Mouse (Mus musculus) kidney, embryonic 16.5 days (tissue): ENCODE measurements around the gene Hs6st2. TPM values are rescaled to one million over a fixed set of nuclear protein-coding genes. Genes with fewer than 3 reads are reported as not detected.

Source experiments
- ATAC-seq: fragments of 200-750 bp; cut with Nextera tagmentation; 2 replicates; pipeline ENCODE4 v1.8.0; 2017; ENCODE audit warnings: moderate TSS enrichment; ENCODE audit not compliant: low FRiP score, low TSS enrichment
- H3K27ac ChIP-seq: fragments of 300-500 bp; sonication (generic); 2 replicates; pipeline ENCODE4 v1.5.1; 2014; ENCODE audit warnings: low read length
- H3K27me3 ChIP-seq: fragments of 300-500 bp; sonication (generic); 2 replicates; pipeline ENCODE4 v1.6.1; 2014; ENCODE audit warnings: low read length, control low read depth, mixed read lengths; ENCODE audit not compliant: insufficient read depth
- H3K36me3 ChIP-seq: fragments of 300-500 bp; sonication (generic); 2 replicates; pipeline ENCODE4 v1.6.1; 2014; ENCODE audit warnings: low read length, control low read depth, mixed read lengths; ENCODE audit not compliant: insufficient read depth
- H3K4me1 ChIP-seq: fragments of 300-500 bp; sonication (generic); 2 replicates; pipeline ENCODE4 v1.6.1; 2014; ENCODE audit warnings: low read length, control low read depth, mixed read lengths; ENCODE audit not compliant: insufficient read depth
- H3K4me2 ChIP-seq: fragments of 300-500 bp; sonication (generic); replicated peaks from 2 replicates; pipeline ENCODE4 v1.6.1; 2014; ENCODE audit warnings: low read depth, low read length
- H3K4me3 ChIP-seq: fragments of 300-500 bp; sonication (generic); 2 replicates; pipeline ENCODE4 v1.5.1; 2014; ENCODE audit warnings: mild to moderate bottlenecking, low read length
- H3K9ac ChIP-seq: fragments of 300-500 bp; sonication (generic); replicated peaks from 2 replicates; pipeline ENCODE4 v1.6.1; 2014; ENCODE audit warnings: low read length
- H3K9me3 ChIP-seq: fragments of 300-500 bp; sonication (generic); 2 replicates; pipeline ENCODE4 v1.6.1; 2016; ENCODE audit warnings: low read length, control low read depth
- WGBS: fragments of 180-500 bp; shearing (Covaris S2); extraction: QIAGEN DNeasy Blood & Tissue Kit; methylation state at CpG from one replicate; pipeline ENCODE4 v1.1.7; 2014; 5-methylcytosine and 5-hydroxymethylcytosine counted together
- polyA plus RNA-seq: library from polyadenylated mRNA; unstranded; fragments of >200 nt; fragmentation: Nextera tagmentation; extraction: Ambion mirVana; gene quantifications from 2 replicates; pipeline ENCODE4 v1.2.1, GENCODE M21; 2015

The Hs6st2 gene
- polyA plus RNA-seq, 1 experiment from 2014 or later = 19.2 TPM

DNA sequence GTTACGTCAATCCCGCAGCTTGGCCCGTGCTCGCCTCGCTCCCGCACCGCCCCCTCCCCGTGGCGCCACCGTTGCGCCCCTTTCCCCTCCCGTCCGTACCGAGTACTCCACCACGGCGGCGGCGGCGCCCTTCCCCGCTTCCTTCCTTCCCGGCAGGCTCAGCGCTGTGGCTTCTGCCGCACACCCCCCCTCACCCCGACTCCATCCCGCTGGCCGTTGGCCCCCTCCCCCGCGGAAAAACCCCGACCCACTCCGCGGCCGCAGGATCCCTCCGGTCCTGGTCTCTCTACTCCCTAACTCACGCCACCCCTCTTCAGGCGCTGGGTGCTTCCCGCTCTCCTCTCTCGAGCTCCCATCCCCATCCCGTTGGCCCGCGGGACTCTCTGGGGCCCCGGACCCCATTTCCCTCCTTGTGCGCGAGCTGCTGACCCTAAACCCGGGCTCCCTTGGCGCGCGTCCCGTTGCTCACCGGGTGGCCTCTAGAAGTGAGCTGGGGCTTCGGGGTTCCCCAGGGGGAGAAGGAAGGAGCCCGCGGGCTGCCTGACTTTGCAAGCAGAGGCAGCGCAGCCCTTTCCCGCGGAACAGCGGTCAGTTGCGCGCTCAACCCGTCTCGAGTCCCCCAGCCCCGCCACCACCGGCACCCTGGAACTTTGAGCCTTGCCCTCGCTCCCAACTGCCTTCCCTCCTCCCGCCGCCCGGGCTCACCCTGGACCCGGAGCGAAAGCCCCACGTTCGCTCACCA, 1.1 kb downstream of the Hs6st2 start:
- H3K27ac ChIP-seq = 0 out of 2 replicates have a peak overlapping the region, but pooled peaks have one; percentile 18
- peak overlapping the region; percentile 61 for H3K4me3 ChIP-seq
- H3K4me1 ChIP-seq = no peaks in the 10 kb centered on the region
- WGBS = 24% methylated on average over 55 of the region's 70 CpGs
- peak overlapping the region; percentile 76 for H3K4me2 ChIP-seq
- H3K27me3 ChIP-seq = peaks cover 21% of the 10 kb centered on the region; the same call in 1 of the 2 replicates
- H3K36me3 ChIP-seq = 0 out of 2 replicates have a peak, but pooled peaks cover 2% of the 10 kb centered on the region
- H3K9ac ChIP-seq = peak overlapping the region; percentile 71
- H3K9me3 ChIP-seq = no peaks in the 10 kb centered on the region
- peak; percentile 58 for ATAC-seq

DNA sequence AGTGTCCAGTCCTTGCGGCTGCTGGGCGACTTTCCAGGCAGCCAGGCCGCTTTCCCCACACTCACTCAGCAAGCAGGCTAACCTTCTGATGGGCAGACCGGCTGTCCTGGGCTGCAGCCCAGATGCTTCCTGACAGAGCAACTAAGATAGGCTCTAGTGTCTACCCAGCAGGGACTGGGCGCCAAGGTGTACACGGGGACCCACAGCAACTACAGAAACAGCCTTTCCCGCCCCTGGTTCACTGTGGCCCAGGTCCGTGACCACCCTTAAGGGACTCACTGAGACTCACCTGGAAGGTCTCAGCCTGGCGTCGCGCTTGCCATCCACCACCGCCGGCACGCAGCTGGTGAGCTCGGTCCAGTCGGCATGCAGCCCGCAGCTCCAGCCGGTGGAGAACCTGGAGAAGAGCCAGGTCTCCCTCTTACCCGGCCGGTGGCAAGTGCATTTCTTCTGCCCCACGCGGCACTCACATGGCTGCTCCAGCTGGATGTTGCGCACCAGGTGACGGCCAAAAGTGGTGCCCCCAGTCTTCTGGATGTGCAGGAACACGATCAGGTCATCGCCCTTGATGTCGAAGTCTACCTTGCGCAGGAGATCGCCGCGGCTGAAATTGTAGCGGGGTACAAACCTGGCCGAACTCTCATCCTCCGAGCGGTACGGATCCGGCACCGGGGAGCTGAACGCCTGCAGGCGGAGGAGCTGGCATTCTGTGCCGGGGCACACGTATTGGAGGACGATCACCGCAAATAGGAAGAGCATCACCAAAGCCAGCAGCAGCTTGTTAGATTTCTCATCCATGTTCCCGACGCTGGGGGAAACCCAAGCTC, 1.8 kb downstream of the Hs6st2 start:
- Histone ChIP-seq H3K27ac (no peak overlapping the region), H3K4me3 (peak overlapping the region; percentile 61), H3K9me3 (no peaks in the 10 kb centered on the region), H3K27me3 (peaks cover 17% of the 10 kb centered on the region; the same call in 1 of the 2 replicates), H3K4me2 (peak overlapping the region; percentile 76), H3K9ac (peak overlapping the region; percentile 71), H3K36me3 (0 out of 2 replicates have a peak, but pooled peaks cover 2% of the 10 kb centered on the region), H3K4me1 (no peaks in the 10 kb centered on the region)
- ATAC-seq = peak; percentile 17
- 29% methylated on average over 46 of the region's 46 CpGs for WGBS

DNA sequence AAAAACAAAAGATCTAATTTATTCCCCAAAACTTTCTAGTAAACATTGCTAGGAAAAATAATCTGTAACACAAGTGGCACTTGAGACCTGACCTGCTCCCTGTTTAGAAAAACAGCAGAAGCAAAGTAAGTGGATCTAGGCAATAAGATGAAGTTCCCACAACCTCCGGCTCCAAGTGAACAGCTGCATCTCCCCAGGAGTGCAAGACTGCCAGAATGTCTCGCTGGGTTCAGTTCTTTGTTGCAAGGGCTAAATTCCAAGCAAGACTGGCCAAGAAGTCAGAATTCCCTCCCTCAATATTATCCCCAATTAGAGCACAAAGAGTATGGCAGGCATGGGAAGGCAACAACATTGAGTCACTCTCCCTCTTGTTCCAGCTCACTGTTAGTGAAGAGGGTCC, 23.4 kb downstream of the Hs6st2 start:
- Histone ChIP-seq H3K4me1 (no peaks in the 10 kb centered on the region), H3K4me2 (no peak overlapping the region), H3K9me3 (no peaks in the 10 kb centered on the region), H3K27me3 (no peaks in the 10 kb centered on the region; the same call in 1 of the 2 replicates), H3K9ac (no peak overlapping the region), H3K36me3 (no peaks in the 10 kb centered on the region), H3K27ac (no peak overlapping the region), H3K4me3 (no peak overlapping the region)
- ATAC-seq = no peak
- WGBS = 37% methylated on average over 2 of the region's 2 CpGs

DNA sequence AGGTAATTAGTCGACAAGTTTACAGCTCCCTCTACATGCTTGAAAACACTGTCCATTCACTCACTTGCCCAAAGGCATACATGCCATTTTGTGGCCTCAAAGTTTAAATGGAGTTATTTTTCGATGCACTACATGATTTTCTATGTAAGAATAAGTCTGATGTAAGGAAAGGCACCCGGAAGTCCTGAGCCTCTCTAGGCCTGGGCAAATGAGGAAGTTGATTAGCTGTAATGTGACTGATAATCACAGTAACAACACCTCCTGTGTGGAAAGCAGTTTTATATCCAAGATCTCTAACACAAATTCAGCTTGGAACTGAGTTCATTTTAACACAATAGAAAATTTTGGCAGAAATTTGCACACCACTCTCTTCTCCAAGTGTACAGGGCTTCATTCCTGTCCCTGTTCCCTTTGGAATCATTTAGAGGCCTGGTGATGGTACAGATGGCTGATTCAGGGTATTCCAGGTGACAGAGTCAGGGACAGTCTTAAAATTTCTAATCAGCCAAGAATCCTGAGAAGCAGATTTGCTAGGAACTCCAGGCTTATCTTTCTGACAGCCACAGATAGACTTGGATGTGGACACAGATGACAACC, 38.9 kb downstream of the Hs6st2 start:
- Histone ChIP-seq H3K9me3 (no peaks in the 10 kb centered on the region), H3K9ac (no peak overlapping the region), H3K36me3 (no peaks in the 10 kb centered on the region), H3K4me3 (no peak overlapping the region), H3K4me1 (no peaks in the 10 kb centered on the region), H3K27me3 (no peaks in the 10 kb centered on the region; the same call in 1 of the 2 replicates), H3K4me2 (no peak overlapping the region), H3K27ac (no peak overlapping the region)
- ATAC-seq = no peak
- 83% methylated on average over 3 of the region's 3 CpGs for WGBS

DNA sequence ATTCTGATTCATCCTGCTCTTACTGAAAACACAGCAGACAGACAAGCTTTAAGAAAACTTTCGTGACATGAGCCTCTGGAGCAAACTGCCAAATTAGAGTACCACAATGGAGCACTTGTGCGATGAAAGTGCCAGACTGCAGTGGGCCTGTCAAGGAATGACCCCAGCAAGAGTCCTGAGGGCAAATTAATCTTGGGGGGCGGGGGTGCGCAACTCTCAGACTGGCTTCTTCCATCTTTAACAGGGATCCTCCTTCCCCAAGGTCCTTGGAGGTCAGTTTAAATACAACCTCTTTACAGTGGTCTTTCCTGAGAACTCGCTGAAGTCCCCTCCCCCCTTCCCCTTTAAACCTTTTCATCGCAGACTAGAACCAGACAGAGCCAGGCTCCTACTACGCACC, 45.9 kb downstream of the Hs6st2 start:
- Histone ChIP-seq H3K9ac (no peak overlapping the region), H3K27me3 (peaks cover 2% of the 10 kb centered on the region; the same call in 1 of the 2 replicates), H3K4me1 (no peaks in the 10 kb centered on the region), H3K9me3 (no peaks in the 10 kb centered on the region), H3K36me3 (no peaks in the 10 kb centered on the region), H3K4me2 (no peak overlapping the region), H3K27ac (no peak overlapping the region), H3K4me3 (no peak overlapping the region)
- WGBS = 54% methylated on average over 7 of the region's 7 CpGs
- no peak for ATAC-seq

DNA sequence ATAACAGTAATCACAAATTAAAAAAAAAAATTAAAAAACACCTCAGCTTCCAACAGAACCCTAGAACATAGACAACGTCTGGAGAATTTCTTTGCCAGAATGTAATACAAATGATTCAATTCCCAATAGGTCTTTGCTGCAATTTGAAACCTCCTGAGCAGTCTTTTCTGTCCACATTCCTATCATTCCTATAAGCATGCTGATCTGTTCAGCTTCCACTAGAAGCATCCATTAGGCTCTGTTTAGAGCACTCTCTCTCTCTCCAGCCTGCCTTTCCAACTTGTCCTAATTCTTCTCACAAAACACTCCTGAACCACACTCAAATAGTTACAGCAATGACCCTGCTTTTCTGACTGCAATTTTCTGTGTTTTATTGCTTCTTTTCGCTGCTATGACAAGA, 50.3 kb downstream of the Hs6st2 start:
- H3K9me3 ChIP-seq = no peaks in the 10 kb centered on the region
- no peak overlapping the region for H3K27ac ChIP-seq
- ATAC-seq = no peak
- 47% methylated on average over 2 of the region's 2 CpGs for WGBS
- no peak overlapping the region for H3K9ac ChIP-seq
- H3K4me1 ChIP-seq = no peaks in the 10 kb centered on the region
- H3K4me3 ChIP-seq = no peak overlapping the region
- H3K27me3 ChIP-seq = 0 out of 2 replicates have a peak, but pooled peaks cover 2% of the 10 kb centered on the region
- H3K36me3 ChIP-seq = no peaks in the 10 kb centered on the region
- no peak overlapping the region for H3K4me2 ChIP-seq

DNA sequence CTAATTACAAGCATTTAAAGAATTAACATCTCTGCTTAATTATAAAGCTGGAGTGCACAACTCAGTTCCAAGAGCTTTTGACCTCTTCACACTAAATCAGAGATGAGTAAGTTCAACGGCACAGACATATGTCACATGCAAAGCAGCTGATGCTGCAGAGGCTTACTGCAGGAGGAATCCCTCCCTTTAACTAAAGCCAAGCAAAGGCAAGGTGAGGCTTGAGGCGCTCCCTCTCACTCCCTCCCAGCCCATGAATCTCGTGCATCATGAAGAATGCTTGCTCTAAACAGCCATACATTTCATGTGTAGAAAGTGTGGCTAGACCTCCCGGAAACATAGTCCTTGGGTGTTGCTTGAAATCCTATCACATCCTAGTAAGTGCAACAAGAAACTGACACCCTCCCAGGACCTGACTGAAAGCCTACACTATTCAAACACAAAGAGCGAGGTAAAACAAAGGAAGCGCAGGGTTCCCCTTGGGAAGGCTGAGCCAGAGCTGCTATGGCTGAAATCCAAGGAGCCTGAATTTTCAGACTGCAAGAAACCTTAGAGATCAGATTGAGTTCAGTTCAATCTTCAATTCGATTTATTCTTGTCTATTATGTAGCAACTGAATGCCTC, 67.2 kb downstream of the Hs6st2 start:
- no peak overlapping the region for H3K4me2 ChIP-seq
- ATAC-seq = peak; percentile 49; the same call in 1 of the 2 replicates

DNA sequence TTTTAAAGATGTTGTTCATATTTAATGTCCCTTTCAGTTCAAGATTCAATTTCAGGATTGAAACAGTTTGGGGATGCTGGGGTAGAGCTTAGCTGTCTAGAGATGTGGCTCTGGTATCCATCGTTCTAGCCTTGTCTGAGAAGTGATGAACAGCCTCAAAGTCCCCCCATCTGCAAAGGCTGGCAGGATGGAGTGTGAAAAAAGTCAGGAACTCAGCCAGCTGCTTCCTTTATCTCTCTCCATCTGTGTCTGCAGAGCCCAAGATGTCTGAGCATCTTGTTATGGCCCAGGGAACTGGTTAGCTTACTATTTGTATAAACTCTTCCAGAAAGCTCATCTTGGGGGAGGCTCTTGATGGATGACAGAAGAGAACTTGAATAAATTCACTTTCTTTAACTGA, 70.9 kb downstream of the Hs6st2 start:
- no peak for ATAC-seq
- whole genome bisulfite sequencing = 32% methylated on average over 1 of the region's 1 CpGs

More for the DNA sequence above, 67.2 kb downstream of the Hs6st2 start:
- Histone ChIP-seq H3K36me3 (no peaks in the 10 kb centered on the region), H3K9me3 (no peaks in the 10 kb centered on the region), H3K4me1 (no peaks in the 10 kb centered on the region), H3K27ac (peak overlapping the region; percentile 53; the same call in 1 of the 2 replicates), H3K4me3 (no peak overlapping the region), H3K9ac (no peak overlapping the region), H3K27me3 (peaks cover 6% of the 10 kb centered on the region; the same call in 1 of the 2 replicates)
- 34% methylated on average over 7 of the region's 7 CpGs for WGBS

DNA sequence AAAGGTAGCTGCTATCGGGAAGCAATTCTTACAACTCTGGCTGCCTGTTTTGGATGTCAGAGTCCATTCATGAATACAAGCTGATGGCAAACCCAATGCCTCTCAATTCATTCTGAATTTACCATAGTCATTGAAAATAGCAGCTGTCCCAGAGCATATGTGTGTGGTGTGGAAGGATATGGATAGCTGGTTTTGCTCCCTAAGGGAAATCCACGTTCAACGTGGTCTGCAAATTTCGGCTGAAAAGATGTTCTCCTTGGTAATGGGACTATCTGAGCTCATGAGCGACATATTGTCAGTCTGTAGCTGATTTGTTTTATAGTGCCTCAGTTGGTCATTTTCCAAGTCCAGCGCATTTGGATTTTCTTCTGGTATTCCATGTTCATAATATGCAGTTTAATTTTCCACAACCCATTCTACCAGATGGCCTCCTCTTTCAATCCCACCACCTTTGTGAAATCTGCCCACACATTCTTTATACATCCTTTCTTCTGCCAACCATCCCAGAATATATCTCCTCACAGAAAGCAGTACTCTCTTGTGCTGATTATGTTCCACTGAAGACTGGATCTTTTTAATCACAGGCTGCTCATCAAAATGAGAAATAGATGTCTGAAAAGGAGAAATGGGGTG, 75.3 kb downstream of the Hs6st2 start:
- Histone ChIP-seq H3K4me1 (no peaks in the 10 kb centered on the region), H3K9me3 (no peaks in the 10 kb centered on the region), H3K4me3 (no peak overlapping the region), H3K9ac (no peak overlapping the region), H3K27ac (no peak overlapping the region), H3K36me3 (no peaks in the 10 kb centered on the region), H3K4me2 (no peak overlapping the region), H3K27me3 (peaks cover 2% of the 10 kb centered on the region; the same call in 1 of the 2 replicates)
- no peak for ATAC-seq
- WGBS = 84% methylated on average over 6 of the region's 6 CpGs

More for the DNA sequence above, 70.9 kb downstream of the Hs6st2 start:
- no peaks in the 10 kb centered on the region for H3K36me3 ChIP-seq
- H3K4me1 ChIP-seq = no peaks in the 10 kb centered on the region
- H3K27me3 ChIP-seq = peaks cover 6% of the 10 kb centered on the region; the same call in 1 of the 2 replicates
- H3K27ac ChIP-seq = no peak overlapping the region
- H3K9me3 ChIP-seq = no peaks in the 10 kb centered on the region
- H3K9ac ChIP-seq = no peak overlapping the region
- H3K4me2 ChIP-seq = no peak overlapping the region
- H3K4me3 ChIP-seq = no peak overlapping the region
